Mouse (Mus musculus) G1E (cell line): ENCODE results near the gene Zfyve27. TPM values are rescaled to one million over a fixed set of nuclear protein-coding genes. Genes with fewer than 3 reads are reported as not detected.
A peak's percentile ranks its signal among the peaks of the same experiment; 100 is the strongest.

Experiments used
- ATAC-seq: 2 replicates; pipeline ENCODE4 v1.8.0; 2016; ENCODE audit warnings: mild to moderate bottlenecking; ENCODE audit not compliant: insufficient number of reproducible peaks, poor library complexity, low FRiP score, severe bottlenecking; ENCODE audit errors: extremely low read depth
- DNase-seq: peaks from one replicate; pipeline ENCODE4 v3.0.0; 2012; ENCODE audit warnings: low spot score
- H3K27me3 ChIP-seq: 2 replicates; pipeline ENCODE4 v1.6.1; 2012; ENCODE audit warnings: mild to moderate bottlenecking, low read length, inconsistent platforms; ENCODE audit not compliant: insufficient read depth
- H3K36me3 ChIP-seq: replicated peaks from 2 replicates; pipeline ENCODE3; 2012; ENCODE audit warnings: mild to moderate bottlenecking, inconsistent platforms
- H3K4me1 ChIP-seq: 2 replicates; pipeline ENCODE4 v1.6.1; 2012; ENCODE audit warnings: low read depth, low read length, inconsistent platforms, mixed read lengths; ENCODE audit not compliant: insufficient read depth
- H3K4me3 ChIP-seq: 2 replicates; pipeline ENCODE4 v1.5.1; 2012; ENCODE audit warnings: low read depth, mild to moderate bottlenecking, inconsistent platforms, low read length, moderate library complexity, mixed read lengths
- H3K9me3 ChIP-seq: replicated peaks from 2 replicates; pipeline ENCODE4 v1.6.1; 2012; ENCODE audit warnings: inconsistent platforms
- CTCF ChIP-seq: IDR thresholded peaks from 2 replicates; pipeline ENCODE4 v1.5.1; 2012; ENCODE audit warnings: low read depth, low read length, inconsistent platforms, mixed read lengths
- GATA1 ChIP-seq: IDR thresholded peaks from 2 replicates; pipeline ENCODE4 v1.6.1; 2012; ENCODE audit warnings: borderline replicate concordance, low read length, inconsistent platforms, mixed read lengths
- GATA2 ChIP-seq: IDR thresholded peaks from 2 replicates; pipeline ENCODE4 v1.6.1; 2012; ENCODE audit warnings: low read depth, low read length, inconsistent platforms, borderline replicate concordance
- POLR2AphosphoS5 ChIP-seq: IDR thresholded peaks from 2 replicates; pipeline ENCODE4 v1.6.1; 2012; ENCODE audit warnings: low read depth, low read length, inconsistent platforms; ENCODE audit not compliant: insufficient replicate concordance
- TAL1 ChIP-seq: conservative IDR thresholded peaks from 2 replicates; pipeline ENCODE4 v1.6.1; 2012; ENCODE audit warnings: low read depth, low read length, inconsistent platforms, mixed read lengths
- polyA plus RNA-seq: library from polyadenylated mRNA; stranded (reverse); fragments of >175 nt; gene quantifications from 2 replicates; pipeline ENCODE4 v1.2.3, GENCODE M21; 2012
- total RNA-seq, 2 experiments: library from RNA; stranded (forward) in 1 of 2; stranded (reverse) in 1 of 2; fragments of 200-1000 nt in 1 of 2; fragments of >200 nt in 1 of 2; fragmentation: Nextera tagmentation in 1 of 2; gene quantifications; 2 replicates each; pipeline ENCODE4 v1.2.3; 2014 to 2017

Zfyve27 gene
- total and polyA plus RNA-seq, 3 experiments: 12.9 to 17.6 (median 16.9) TPM

DNA sequence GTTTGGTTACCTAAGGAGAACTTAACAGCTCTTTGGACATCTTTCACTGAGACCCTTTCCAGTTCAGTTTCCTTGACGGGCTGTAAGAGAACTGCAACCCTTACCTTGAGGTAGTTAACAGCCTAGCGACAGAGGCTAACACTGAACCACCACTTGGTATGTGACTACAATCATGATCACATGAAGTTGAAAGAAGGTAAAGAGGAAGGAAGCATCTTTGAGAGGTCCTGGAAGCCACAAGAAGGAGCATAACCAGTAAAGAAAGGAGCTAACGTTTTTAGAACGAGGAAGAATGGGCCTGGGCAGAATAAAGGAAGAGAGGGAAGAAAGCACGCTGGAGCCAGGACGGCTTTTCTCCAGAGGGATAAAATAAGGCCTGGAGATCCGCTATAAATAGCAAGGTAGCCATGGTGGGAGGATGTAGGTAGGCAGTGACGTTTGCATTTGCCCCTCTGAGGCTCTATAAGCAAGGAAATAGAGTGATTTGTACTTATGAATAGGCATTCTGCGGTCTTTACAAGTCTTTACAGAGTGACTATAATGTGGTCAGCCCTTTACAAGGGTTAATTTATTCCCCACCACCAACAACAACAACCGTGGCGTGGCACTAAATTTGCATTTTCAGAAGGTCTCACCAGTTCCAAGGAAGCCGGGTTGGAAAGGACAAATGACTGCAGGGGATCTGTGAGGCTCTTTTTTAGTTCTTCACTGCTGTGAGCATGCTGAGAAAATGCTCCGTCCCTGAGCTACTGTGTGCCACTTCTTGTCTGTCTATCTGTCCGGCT is 34.0 kb upstream of the Zfyve27 start:
- TF ChIP-seq TAL1: no peak
- no peak for TF ChIP-seq GATA2
- no peak for TF ChIP-seq CTCF
- TF ChIP-seq POLR2AphosphoS5: no peak
- TF ChIP-seq GATA1: no peak
- no peak for DNase-seq
- Histone ChIP-seq H3K27me3 (peaks cover 7% of the 10 kb centered on the region; the same call in 1 of the 2 replicates), H3K36me3 (peaks cover 19% of the 10 kb centered on the region), H3K4me3 (peak overlapping the region; percentile 77; the same call in 1 of the 2 replicates), H3K4me1 (peaks cover 59% of the 10 kb centered on the region), H3K9me3 (no peaks in the 10 kb centered on the region)
- no peak for ATAC-seq

DNA sequence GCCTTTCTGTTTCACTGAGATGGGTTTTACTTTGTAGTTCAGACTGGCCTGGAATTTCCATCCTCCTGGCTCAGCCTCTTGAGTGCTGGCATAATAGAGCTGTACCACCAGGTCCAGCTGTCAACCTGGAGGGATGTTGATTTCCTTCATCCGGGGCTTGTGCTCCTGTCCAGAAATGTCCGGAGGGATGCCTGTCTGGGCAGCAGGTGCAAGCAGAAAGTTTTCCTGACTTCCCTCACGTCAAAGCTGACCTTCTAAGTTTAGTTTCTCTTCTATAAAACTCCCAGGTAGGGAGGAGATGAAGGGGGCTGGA is 33.5 kb upstream of the Zfyve27 start:
- DNase-seq: no peak
- H3K9me3 ChIP-seq: no peaks in the 10 kb centered on the region
- H3K4me1 ChIP-seq: peaks cover 60% of the 10 kb centered on the region
- H3K27me3 ChIP-seq: peaks cover 7% of the 10 kb centered on the region; the same call in 1 of the 2 replicates
- H3K4me3 ChIP-seq: no peak overlapping the region
- H3K36me3 ChIP-seq: peaks cover 13% of the 10 kb centered on the region
- no peak for ATAC-seq
- TF ChIP-seq TAL1 (no peak), GATA1 (no peak), GATA2 (no peak)

DNA sequence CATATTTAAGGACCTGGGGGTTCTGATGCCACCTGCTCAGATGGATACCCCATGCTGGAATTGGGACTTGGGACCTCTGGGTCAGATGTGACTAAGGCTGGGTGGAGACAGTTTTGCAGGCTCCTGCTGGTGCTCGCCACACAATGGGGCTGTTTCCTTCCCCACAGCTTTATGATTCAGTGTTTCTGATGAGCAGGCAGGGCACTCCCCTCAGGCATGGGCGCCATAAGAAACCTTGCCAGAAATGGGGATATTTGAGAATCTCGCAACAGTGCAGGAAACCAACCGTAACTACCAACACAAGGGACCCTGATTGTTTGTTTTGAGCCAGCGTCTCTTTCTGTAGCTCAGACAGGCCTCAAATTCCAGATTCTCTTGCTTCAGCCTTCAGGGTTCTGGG is 32.6 kb upstream of the Zfyve27 start:
- Histone ChIP-seq H3K4me1 (peaks cover 62% of the 10 kb centered on the region), H3K27me3 (peaks cover 14% of the 10 kb centered on the region; the same call in 1 of the 2 replicates), H3K9me3 (no peaks in the 10 kb centered on the region), H3K4me3 (no peak overlapping the region), H3K36me3 (peaks cover 9% of the 10 kb centered on the region)
- DNase-seq (no peak), ATAC-seq (no peak)
- TF ChIP-seq CTCF (no peak), GATA1 (no peak), POLR2AphosphoS5 (no peak), GATA2 (no peak)

DNA sequence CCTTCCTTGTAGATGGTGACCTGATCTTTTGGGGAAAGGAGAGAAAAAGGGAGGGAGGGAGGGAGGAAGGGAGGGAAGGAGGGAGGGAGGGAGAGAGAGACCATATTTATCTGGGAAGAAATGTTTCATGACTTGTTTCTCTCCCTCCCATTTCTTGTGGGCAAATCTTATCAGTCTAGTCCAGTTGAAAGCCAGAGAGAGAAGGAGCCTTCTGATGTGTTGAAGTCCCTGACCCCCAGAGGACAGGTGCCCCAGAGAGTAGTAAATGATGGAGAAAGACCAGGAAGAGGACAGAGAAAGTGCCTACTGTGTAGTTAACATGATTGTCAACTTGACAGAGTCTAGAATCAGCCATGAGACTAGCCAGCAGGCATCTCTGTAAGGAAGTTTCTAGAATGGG is 28.7 kb upstream of the Zfyve27 start:
- TF ChIP-seq POLR2AphosphoS5: no peak
- TF ChIP-seq GATA1: no peak
- DNase-seq (no peak), ATAC-seq (no peak)

DNA sequence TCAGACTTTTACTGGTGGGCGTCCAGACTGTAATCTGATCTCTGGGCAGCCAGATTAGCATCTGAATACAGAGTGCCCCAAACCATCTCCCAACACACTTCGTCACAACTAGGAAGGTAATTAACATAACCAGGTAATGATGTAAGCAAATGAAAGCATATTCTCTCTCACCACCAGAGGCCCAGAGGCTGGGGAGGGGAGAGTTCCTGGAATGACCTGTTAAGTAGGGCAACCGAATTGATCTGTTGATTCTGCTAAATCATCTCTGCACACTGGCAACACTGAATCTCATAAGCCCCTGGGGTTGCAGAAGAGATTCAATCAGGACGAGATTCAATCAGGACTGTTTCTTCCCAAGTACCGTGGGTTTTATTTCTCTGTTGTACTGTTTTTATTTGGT is 27.6 kb upstream of the Zfyve27 start:
- no peak for DNase-seq
- Histone ChIP-seq H3K4me1 (peaks cover 26% of the 10 kb centered on the region), H3K4me3 (no peak overlapping the region), H3K27me3 (peaks cover 12% of the 10 kb centered on the region; the same call in 1 of the 2 replicates), H3K9me3 (no peaks in the 10 kb centered on the region), H3K36me3 (no peaks in the 10 kb centered on the region)
- ATAC-seq: no peak; the same call in 1 of the 2 replicates
- TF ChIP-seq CTCF (no peak), TAL1 (no peak), POLR2AphosphoS5 (no peak), GATA1 (no peak)

More for the DNA sequence above, 28.7 kb upstream of the Zfyve27 start:
- Histone ChIP-seq H3K4me3 (no peak overlapping the region), H3K4me1 (peaks cover 33% of the 10 kb centered on the region), H3K27me3 (peaks cover 16% of the 10 kb centered on the region; the same call in 1 of the 2 replicates), H3K9me3 (no peaks in the 10 kb centered on the region), H3K36me3 (no peaks in the 10 kb centered on the region)

DNA sequence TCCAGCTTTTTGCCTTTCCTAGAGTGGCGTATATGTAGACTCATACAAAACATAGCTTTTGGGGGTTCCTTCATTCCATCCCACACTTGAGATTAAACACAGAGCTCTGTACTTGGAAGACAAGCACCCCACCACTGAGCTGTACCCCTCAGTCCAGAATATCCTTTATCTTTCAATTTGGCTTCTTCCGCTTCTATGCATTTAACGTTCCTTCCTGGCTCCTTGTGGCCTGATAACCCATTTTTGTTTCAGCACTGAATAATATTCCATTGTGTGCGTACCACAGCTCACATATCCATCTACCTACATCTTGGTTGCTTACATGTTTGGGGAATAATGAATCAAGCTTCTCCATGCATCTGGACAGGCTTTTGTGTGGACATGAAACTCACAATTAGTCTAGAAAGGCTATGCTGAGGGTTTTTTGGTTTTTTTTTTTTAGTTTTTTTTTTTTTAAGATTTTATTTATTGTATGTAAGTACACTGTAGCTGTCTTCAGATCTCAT is 26.5 kb upstream of the Zfyve27 start:
- ATAC-seq (no peak), DNase-seq (no peak)
- peaks cover 25% of the 10 kb centered on the region for H3K4me1 ChIP-seq
- no peaks in the 10 kb centered on the region for H3K9me3 ChIP-seq
- H3K27me3 ChIP-seq: peaks cover 12% of the 10 kb centered on the region; the same call in 1 of the 2 replicates
- no peaks in the 10 kb centered on the region for H3K36me3 ChIP-seq
- H3K4me3 ChIP-seq: no peak overlapping the region
- no peak for TF ChIP-seq TAL1
- no peak for TF ChIP-seq GATA1
- no peak for TF ChIP-seq GATA2
- TF ChIP-seq CTCF: no peak
- TF ChIP-seq POLR2AphosphoS5: no peak
